Mouse (Mus musculus) ES-E14 (cell line): ENCODE results near the gene Phyhd1.

Experiments
- CHD2 ChIP-seq: IDR thresholded peaks from 2 replicates; pipeline ENCODE4 v1.6.1; 2014; ENCODE audit warnings: mild to moderate bottlenecking, low read depth, low read length, inconsistent platforms
- ZNF384 ChIP-seq: IDR thresholded peaks from 2 replicates; pipeline ENCODE4 v1.6.1; 2012; ENCODE audit warnings: low read depth, low read length, inconsistent platforms

DNA sequence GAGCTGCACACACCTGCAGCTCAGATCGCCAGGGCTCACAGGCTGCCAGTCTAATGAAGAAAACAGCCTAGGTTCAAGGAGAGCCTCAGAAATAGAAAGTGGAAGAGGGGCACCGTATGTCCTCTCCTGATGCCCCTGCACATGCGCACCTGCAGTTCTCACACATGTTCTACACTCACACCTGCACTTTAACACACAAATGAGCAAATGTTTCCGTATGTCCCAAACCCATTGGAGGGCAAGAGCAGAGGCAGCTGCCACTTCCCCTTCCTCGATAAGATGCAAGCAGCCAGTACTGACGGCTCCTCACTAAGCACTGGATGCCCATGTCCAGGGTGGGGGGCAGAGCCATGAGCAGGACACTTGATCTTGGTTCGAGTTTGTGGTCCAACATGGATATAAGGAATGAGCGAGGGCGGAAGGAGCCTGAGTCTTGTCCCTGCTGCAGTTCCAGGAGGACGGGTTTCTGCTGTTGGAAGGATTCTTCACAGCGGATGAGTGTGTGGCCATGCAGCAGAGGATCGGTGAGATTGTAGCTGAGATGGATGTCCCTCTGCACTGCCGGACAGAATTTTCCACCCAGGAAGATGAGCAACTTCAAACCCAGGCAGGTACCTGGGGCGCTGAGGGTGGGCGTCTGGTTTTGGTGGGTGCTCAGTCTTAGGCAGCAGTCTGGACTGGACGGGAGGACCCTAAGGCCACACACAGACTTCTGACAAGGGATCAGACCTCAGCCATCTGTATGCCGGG lies 3.4 kb downstream of the Phyhd1 start:
- TF ChIP-seq ZNF384 (no peak), CHD2 (no peak)
